Mouse (Mus musculus): ENCODE results near the gene Atxn7l1.

DNA sequence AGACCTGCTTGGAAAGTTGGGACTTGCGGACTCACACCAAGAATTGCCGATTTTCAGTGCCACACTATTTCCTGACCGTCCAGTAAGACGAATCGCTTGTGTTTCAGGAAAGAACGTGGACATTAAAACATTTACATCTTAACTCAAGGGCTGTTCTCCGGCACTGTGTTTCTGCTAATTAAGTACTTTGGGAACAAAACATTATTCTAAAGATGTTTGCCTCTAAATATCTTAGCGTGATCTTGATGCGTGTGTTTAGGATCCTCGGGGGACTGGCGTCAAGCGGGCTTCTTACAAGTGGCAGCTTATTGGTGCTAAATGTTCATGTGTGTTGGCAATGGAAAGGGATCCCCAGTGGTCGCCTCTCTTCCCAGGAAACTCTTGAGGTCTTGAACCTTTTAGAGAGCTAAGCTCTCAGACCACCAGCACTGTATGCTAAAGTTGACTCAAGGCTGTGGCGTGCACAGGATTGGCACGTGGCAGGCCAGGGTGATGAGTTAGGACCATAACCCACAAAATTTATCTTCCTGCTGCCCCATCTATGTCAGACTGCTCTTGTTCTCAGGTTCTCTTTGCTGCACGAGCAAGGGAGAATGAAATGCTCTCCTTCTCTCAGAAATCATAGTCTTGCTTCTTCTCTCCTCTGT is 2.2 kb downstream of the Atxn7l1 start:
- no peak for TF ChIP-seq CTCF (IDR thresholded peaks at IDR 0.05; ENCODE audit: insufficient read depth, low read depth, low read length)
- no peak for TF ChIP-seq POLR2A (IDR thresholded peaks at IDR 0.05; ENCODE audit: insufficient read depth, low read depth, low read length)

Measured in olfactory bulb, adult 2 months (tissue).